8 mouse cellular contexts compared by ENCODE assay signal in genomic region chr1:193129786-193130455, GRCm38 (mm10). TPM values are rescaled to one million over a fixed set of nuclear protein-coding genes. Genes with fewer than 3 reads are reported as not detected.
DNase-seq lines count a peak whose midpoint lies in the region; ATAC-seq lines count a peak whose summit lies in the region.

Gene Diexf (minus strand): TSS chr1:193130272.

- peaks cover 7% of the 10 kb centered on the region for H3K4me1 ChIP-seq in hindbrain, embryonic 16.5 days (ENCODE audit: control insufficient read depth, insufficient read depth, low read depth, low read length)

- peak within 1 kb of the TSS; percentile 76 for H3K9ac ChIP-seq in hindbrain, embryonic 16.5 days (ENCODE audit: low read depth, low read length)

- no peaks in the 10 kb centered on the region for H3K27me3 ChIP-seq in hindbrain, embryonic 16.5 days (replicated peaks; ENCODE audit: control insufficient read depth, insufficient read depth, low read length)

- H3K4me2 ChIP-seq in hindbrain, embryonic 16.5 days (ENCODE audit: low read length), result peak within 1 kb of the TSS; percentile 52

- H3K4me3 ChIP-seq in hindbrain, embryonic 16.5 days (ENCODE audit: low read length), result peak within 1 kb of the TSS; percentile 95
- peak within 1 kb of the TSS; percentile 61 for H3K4me3 ChIP-seq in macrophage (ENCODE audit: inconsistent target)

- peaks cover 32% of the 10 kb centered on the region for H3K79me2 ChIP-seq in macrophage (ENCODE audit: inconsistent target)

- H3K36me3 ChIP-seq in hindbrain, embryonic 16.5 days (ENCODE audit: control insufficient read depth, insufficient read depth, low read length), result 0 out of 2 replicates have a peak, but pooled peaks cover 2% of the 10 kb centered on the region
- peaks cover 12% of the 10 kb centered on the region; the same call in 1 of the 2 replicates for H3K36me3 ChIP-seq in macrophage (ENCODE audit: inconsistent target)

- WGBS in hindbrain, embryonic 16.5 days, result under 1% methylated on average over 61 of the region's 61 CpGs
- WGBS in macrophage (ENCODE audit: missing documents), result under 1% methylated on average over 61 of the region's 61 CpGs

- ATAC-seq in hindbrain, embryonic 16.5 days, result peak; percentile 94

- DNase-seq in WW6 (ENCODE audit: low read depth, low spot score), result peak; percentile 93
- peak; percentile 98 to 99 for DNase-seq in cerebellum, postnatal 4 days (ENCODE audit: low spot score in 2 of 2)
- peak; percentile 97 for DNase-seq in gastrocnemius, adult 18-20 months (ENCODE audit: low spot score)
- DNase-seq in left cerebral cortex, adult 18-20 months (ENCODE audit: low spot score in 2 of 2), result peak; percentile 96 to 97
- DNase-seq in right cerebral cortex, adult 18-20 months, result peak; percentile 95
- DNase-seq in urinary bladder, postnatal 10 days (ENCODE audit: low spot score), result peak; percentile 95

- H3K9me3 ChIP-seq in hindbrain, embryonic 16.5 days (ENCODE audit: control insufficient read depth, low read length), result no peaks in the 10 kb centered on the region

- H3K27ac ChIP-seq in hindbrain, embryonic 16.5 days (ENCODE audit: low read depth, low read length), result peak within 1 kb of the TSS; percentile 71
- H3K27ac ChIP-seq in macrophage, result no peak within 1 kb of the TSS

RNA-seq across cellular contexts. Expression of gene Diexf, which starts in this region (rescaled TPM):
- 1 to 10 TPM; 6.5 to 6.7 TPM for total RNA-seq in gastrocnemius, adult 18-20 months (2021)
- polyA plus RNA-seq in hindbrain, embryonic 16.5 days (2015; fragmentation: Nextera tagmentation; extraction: Ambion mirVana), result 6.9 and 7.4 TPM in 2 replicates
- 10 to 100 TPM; 22.0 to 22.5 TPM for total RNA-seq in left cerebral cortex, adult 18-20 months (2021)
- 10 to 100 TPM in 17 of 26 experiments, 1 to 10 TPM in 9; 3.2 to 35.2 (median 16.5) TPM for total RNA-seq in macrophage (2018; cell fraction: chromatin; rRNA removed)
- 1 to 10 TPM; 1.2 to 7.1 (median 3.8) TPM for total RNA-seq in macrophage (2018; cell fraction: cytosol; rRNA removed)
- 10 to 100 TPM in 11 of 26 experiments, 1 to 10 TPM in 15; 2.9 to 27.7 (median 6.8) TPM for total RNA-seq in macrophage (2018; cell fraction: nucleus; rRNA removed)
- 5.6 to 8.0 TPM (median 6.4 TPM) in 3 replicates for polyA plus RNA-seq in macrophage (2018)
